Mouse (Mus musculus): ENCODE measurements around the gene Fam160b1. TPM values are rescaled to one million over a fixed set of nuclear protein-coding genes. Genes with fewer than 3 reads are reported as not detected.

Fam160b1 gene
- total RNA-seq, 2 experiments from 2014 or later = 22.6 to 23.5 TPM

Other genes starting within 250 kb of the Fam160b1 start
- 100 to 1,000 TPM; 105 to 120 TPM for gene Ablim1, start 45.8 kb upstream of the Fam160b1 start, total RNA-seq (2021)
- gene Trub1, start 92.2 kb downstream of the Fam160b1 start, total RNA-seq (2021) = 10 to 100 TPM; 15.8 to 17.5 TPM

All from left cerebral cortex, postnatal 14 days (tissue).